Mouse (Mus musculus) neural tube, postnatal 0 days (tissue): ENCODE data around the gene Pten. TPM values are rescaled to one million over a fixed set of nuclear protein-coding genes. Genes with fewer than 3 reads are reported as not detected.

Source experiments
- polyA plus RNA-seq: library from polyadenylated mRNA; unstranded; fragments of >200 nt; fragmentation: Nextera tagmentation; extraction: Ambion mirVana; gene quantifications from 2 replicates; pipeline ENCODE4 v1.2.1, GENCODE M21; 2015

Pten gene
- polyA plus RNA-seq, result 15.8 and 17.4 TPM in 2 replicates

DNA sequence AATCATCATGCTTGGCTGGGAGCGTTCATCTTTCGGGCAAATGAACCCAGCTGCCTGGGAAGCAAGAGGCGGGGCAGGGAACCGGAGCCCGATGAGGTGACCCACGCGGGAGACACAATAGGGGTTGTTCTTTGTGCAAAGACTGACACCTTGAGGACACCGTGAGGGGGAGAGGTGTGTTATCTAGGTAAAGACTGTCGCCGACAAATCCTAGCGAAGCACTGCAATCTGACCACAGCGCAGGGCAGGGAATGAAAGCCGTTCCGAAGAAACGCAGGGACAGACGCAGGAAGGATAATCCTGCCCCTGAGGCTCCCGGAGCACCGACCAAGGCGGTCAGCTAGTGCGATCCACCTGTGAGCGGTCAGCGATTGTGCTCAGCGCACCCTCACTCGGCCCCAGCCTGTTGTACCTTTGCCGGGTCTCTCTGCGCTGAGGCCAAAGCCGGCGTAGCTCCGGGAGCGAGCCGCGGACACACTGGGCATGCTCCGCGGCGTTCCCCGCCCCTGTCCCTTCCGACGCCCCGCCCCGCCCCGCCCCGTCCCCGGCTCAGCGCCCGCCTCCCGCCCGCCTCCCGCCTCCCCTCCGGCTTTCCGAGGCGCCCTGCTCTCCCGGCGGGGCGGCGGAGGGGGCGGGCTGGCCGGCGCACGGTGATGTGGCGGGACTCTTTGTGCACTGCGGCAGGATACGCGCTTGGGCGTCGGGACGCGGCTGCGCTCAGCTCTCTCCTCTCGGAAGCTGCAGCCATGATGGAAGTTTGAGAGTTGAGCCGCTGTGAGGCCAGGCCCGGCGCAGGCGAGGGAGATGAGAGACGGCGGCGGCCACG lies at the start of gene Pten:
Pten (plus strand) TSS at position 598 of the 826 bp plus-strand sequence.

DNA sequence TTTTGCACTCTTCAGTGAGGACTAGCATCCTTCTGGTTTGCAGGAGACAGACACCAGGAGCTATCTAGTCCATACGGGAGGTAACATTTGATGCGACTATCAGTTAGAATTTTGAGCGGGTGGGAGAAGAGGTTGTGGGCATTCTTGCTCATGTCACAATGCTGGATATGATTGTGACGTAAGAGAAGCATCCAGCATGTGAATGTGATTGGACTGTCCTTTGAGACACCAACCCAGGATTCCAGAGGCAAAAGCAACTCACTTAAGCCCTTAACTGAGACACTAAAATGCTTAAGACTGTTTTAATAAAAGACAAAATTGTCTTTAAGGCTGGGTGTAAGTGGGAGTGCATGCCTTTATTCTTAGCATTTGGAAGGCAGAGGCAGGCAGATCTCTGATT lies 17.6 kb upstream of the Pten start, which contains the start of gene Atad1:
Atad1 (minus strand) TSS at position 101 of the 400 bp plus-strand sequence.

Other genes with a start within 250 kb of the Pten start
- 3.5 and 3.6 TPM in 2 replicates for gene Papss2, start 161.7 kb upstream of the Pten start, polyA plus RNA-seq
- 88.2 and 94.1 TPM in 2 replicates for gene Atad1, start 17.7 kb upstream of the Pten start, polyA plus RNA-seq